Mouse (Mus musculus): Measurements from ENCODE around the gene Cygb. TPM values are rescaled to one million over a fixed set of nuclear protein-coding genes. Genes with fewer than 3 reads are reported as not detected.
"Not testable (repeated sequence)": the region's sequence is repeated elsewhere in the genome, so short reads cannot be mapped to it uniquely, and the experiment has no call there.

Cygb gene
- polyA plus RNA-seq, 2 experiments = 0.44 to 0.64 TPM

DNA sequence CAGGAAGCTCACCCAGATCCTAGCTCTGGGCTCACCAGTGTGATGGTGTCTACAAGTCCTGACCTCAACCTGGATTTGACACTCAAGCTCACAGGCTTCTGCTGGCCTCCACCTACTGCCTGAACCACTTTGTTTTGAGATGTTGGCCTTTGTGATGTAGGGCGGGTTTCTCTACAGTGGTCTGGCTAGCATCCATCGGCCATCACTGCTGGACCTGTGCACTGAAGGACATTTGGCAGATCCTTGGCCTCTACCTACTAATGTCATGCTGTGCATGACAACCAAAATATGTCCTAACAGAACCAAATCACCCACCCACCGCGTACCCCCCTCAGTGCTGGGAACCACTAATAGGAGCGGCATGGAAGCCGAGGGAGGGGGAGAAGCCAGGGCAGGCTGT is 25.0 kb upstream of the Cygb start:
- Histone ChIP-seq H3K9ac (replicated peaks) (no peak overlapping the region), H3K27ac (no peak overlapping the region), H3K4me1 (replicated peaks; ENCODE audit: control insufficient read depth in 2 of 2, insufficient read depth in 2 of 2, low read length in 1 of 2) (peaks cover 0 to 4% of the 10 kb centered on the region in 2 experiments; a peak in 2 of 4 replicates), H3K36me3 (replicated peaks; ENCODE audit: control insufficient read depth, insufficient read depth, low read depth) (peaks cover 33% of the 10 kb centered on the region), H3K9me3 (ENCODE audit: control insufficient read depth, low read length) (no peaks in the 10 kb centered on the region), H3K27me3 (ENCODE audit: control insufficient read depth, insufficient read depth, low read length) (no peaks in the 10 kb centered on the region), H3K4me3 (ENCODE audit: insufficient read depth in 1 of 2, low read depth in 2 of 2, low read length in 2 of 2) (no peak overlapping the region), H3K4me2 (ENCODE audit: low read depth) (no peak overlapping the region)
- ATAC-seq (ENCODE audit: insufficient read depth) (no peak), DNase-seq (ENCODE audit: low read depth in 3 of 3, low spot score in 3 of 3) (no peak)
- WGBS (ENCODE audit: insufficient replicate concordance) = 86% methylated on average over 6 of the region's 6 CpGs
- TF ChIP-seq EP300 (IDR thresholded peaks at IDR 0.05; ENCODE audit: low read depth) = no peak
- TF ChIP-seq CTCF (IDR thresholded peaks at IDR 0.05; ENCODE audit: low read depth) = no peak

DNA sequence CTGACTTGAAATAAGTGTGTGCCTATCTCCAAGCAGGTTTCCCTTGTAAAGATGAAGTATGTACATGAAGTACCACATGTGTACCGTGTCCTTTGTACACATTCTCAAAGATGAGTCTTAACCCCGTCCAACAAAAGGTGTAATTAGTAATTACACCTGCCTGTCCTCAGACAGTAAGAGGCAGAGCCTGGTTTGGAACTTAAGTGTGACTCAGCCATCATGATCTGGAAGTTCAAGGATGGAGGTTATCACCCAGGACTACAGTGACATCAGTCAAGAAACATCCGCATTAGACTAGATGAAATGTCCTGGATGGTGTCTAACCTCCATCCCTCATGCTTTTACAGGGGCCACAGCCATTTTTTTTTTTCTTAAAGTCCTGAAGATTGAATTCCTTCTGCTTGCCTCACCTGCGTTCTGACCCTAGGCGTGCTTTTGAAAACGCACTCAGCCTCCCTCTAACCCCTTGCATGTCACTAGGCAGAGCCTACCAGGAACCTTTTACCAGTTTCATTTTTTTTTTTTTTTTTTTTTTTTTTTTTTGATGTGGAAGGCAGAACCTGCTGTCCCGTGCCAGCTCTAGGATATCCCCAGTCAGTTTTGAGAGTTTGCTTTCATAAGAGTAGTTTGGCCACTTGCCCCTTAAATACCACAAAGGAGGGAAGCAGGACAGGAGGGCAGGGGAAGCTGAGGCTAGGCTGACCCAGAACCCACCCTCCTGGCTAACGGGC is 23.8 kb upstream of the Cygb start:
- no peak for DNase-seq (ENCODE audit: low read depth in 3 of 3, low spot score in 3 of 3)
- no peak overlapping the region for H3K9ac ChIP-seq (replicated peaks)
- H3K27ac ChIP-seq = no peak overlapping the region
- H3K9me3 ChIP-seq (ENCODE audit: control insufficient read depth, low read length) = no peaks in the 10 kb centered on the region
- H3K36me3 ChIP-seq (replicated peaks; ENCODE audit: control insufficient read depth, insufficient read depth, low read depth) = peaks cover 46% of the 10 kb centered on the region
- no peak overlapping the region for H3K4me2 ChIP-seq (ENCODE audit: low read depth)
- ATAC-seq (ENCODE audit: insufficient read depth) = no peak
- peaks cover 3 to 10% of the 10 kb centered on the region in 2 experiments for H3K4me1 ChIP-seq (replicated peaks; ENCODE audit: control insufficient read depth in 2 of 2, insufficient read depth in 2 of 2, low read length in 1 of 2)
- TF ChIP-seq CTCF (IDR thresholded peaks at IDR 0.05; ENCODE audit: low read depth) (no peak), EP300 (IDR thresholded peaks at IDR 0.05; ENCODE audit: low read depth) (no peak)
- H3K4me3 ChIP-seq (ENCODE audit: insufficient read depth in 1 of 2, low read depth in 2 of 2, low read length in 2 of 2) = no peak overlapping the region
- H3K27me3 ChIP-seq (ENCODE audit: control insufficient read depth, insufficient read depth, low read length) = no peaks in the 10 kb centered on the region
- WGBS (ENCODE audit: insufficient replicate concordance) = 70% methylated on average over 8 of the region's 8 CpGs

DNA sequence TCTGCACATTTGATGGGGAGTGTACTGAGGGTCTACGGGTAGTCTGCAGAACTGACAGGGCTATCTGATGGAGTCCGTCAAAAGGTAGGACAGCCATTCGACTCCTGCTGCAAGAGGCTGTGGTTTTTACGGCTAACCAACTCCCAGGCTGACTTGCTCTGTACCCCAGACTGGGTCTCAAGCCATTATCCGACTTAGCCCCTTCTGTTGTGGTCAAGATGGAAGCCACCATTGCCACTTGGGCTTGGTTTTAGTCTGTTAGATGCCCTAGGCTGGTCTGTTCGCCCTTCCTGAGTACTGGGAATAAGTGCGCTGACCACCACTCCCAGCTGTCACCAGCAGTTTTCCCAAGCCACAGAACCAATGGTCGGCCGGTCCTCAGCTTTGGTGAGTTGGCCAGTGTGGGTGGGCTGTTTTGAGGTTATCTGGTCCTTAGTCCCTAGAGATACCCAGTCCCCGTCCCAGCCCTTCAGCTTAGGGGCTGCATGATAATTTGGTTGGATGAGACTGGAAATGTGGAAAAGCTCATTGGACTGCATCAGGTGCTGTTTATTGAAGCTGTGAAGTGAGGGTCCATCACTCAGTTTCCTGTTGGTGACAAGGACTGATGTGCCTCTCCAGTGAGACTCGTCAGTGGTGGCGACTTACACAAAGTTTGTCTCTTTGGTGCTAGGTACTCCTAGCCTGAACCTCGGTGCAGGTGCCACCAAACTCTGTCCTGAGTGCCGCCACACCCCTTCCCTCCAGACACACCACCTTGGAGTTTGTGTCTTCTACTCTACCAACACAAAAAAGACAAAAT is 22.3 kb upstream of the Cygb start:
- Histone ChIP-seq H3K9me3 (ENCODE audit: control insufficient read depth, low read length) (no peaks in the 10 kb centered on the region), H3K4me2 (ENCODE audit: low read depth) (no peak overlapping the region), H3K4me3 (ENCODE audit: insufficient read depth in 1 of 2, low read depth in 2 of 2, low read length in 2 of 2) (no peak overlapping the region), H3K27me3 (ENCODE audit: control insufficient read depth, insufficient read depth, low read length) (no peaks in the 10 kb centered on the region), H3K4me1 (replicated peaks; ENCODE audit: control insufficient read depth in 2 of 2, insufficient read depth in 2 of 2, low read length in 1 of 2) (peaks cover 5 to 12% of the 10 kb centered on the region in 2 experiments), H3K36me3 (replicated peaks; ENCODE audit: control insufficient read depth, insufficient read depth, low read depth) (peaks cover 47% of the 10 kb centered on the region), H3K9ac (replicated peaks) (no peak overlapping the region), H3K27ac (no peak overlapping the region)
- ATAC-seq (ENCODE audit: insufficient read depth) (no peak), DNase-seq (ENCODE audit: low read depth in 3 of 3, low spot score in 3 of 3) (no peak)
- WGBS (ENCODE audit: insufficient replicate concordance) = 70% methylated on average over 14 of the region's 14 CpGs
- TF ChIP-seq EP300 (IDR thresholded peaks at IDR 0.05; ENCODE audit: low read depth) = no peak
- no peak for TF ChIP-seq CTCF (IDR thresholded peaks at IDR 0.05; ENCODE audit: low read depth)

DNA sequence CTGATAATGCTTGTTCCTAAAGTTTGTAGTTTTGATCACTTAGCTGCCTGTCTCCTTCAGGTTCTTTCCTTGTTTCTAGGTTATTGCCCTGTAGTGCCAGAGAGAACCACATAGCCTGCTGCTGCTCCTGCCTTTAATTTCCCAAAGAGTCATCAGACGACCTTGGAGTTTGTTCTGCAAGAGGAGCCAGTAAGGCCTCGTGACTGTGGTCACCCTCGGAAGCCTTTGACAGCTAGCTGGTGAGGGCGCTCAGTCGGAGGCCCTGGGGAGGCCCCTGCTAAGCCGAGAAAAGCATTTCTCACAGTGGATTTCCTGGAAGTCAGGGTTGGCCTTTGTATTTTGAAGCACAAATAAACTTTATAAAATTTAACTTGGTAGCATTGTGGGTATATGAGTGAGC is 21.3 kb upstream of the Cygb start:
- not testable (repeated sequence) for H3K9ac ChIP-seq (replicated peaks); H3K4me2 ChIP-seq (ENCODE audit: low read depth); H3K27ac ChIP-seq; H3K27me3 ChIP-seq (ENCODE audit: control insufficient read depth, insufficient read depth, low read length); DNase-seq (ENCODE audit: low read depth in 3 of 3, low spot score in 3 of 3); H3K4me3 ChIP-seq (ENCODE audit: insufficient read depth in 1 of 2, low read depth in 2 of 2, low read length in 2 of 2); ATAC-seq (ENCODE audit: insufficient read depth); H3K9me3 ChIP-seq (ENCODE audit: control insufficient read depth, low read length)
- peaks cover 11 to 16% of the 10 kb centered on the region in 2 experiments for H3K4me1 ChIP-seq (replicated peaks; ENCODE audit: control insufficient read depth in 2 of 2, insufficient read depth in 2 of 2, low read length in 1 of 2)
- peaks cover 47% of the 10 kb centered on the region for H3K36me3 ChIP-seq (replicated peaks; ENCODE audit: control insufficient read depth, insufficient read depth, low read depth)
- 61% methylated on average over 6 of the region's 6 CpGs for WGBS (ENCODE audit: insufficient replicate concordance)

DNA sequence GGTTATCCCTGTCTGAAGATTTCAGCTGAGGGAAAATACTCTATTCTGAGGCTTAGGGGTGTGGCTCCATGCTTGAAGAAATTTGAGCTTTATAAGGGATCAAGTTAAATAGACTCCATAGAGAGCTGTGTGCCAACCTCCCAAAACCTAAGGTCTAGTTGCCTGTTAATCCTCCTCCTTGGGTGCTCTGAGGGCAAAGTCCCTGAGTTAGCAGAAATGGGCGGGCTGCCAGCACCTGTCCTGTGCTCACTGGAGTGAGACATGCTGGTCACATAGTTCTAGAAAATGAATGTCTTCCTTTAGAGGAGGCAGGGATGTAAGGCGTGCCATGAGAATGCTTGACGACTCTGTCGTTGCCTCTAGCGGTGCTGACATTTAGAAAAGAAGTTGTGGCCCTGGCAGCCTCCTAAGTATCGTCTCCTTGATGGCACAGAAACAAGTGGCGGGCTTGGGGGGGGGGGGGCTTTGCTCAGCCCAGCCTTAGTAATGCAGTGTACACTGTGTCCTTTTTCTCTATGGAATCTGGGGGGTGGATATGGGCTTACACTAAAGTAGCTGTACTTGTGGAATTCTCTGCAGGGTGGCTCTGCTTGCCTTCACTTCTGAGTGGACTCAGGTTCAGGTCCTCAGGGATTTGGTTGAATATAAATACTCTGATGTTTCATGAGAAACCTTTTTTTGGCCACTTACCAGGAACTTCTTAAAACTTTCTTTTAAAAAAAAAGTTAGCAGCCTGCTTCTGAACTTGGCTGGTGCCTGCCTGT is 20.7 kb upstream of the Cygb start:
- Histone ChIP-seq H3K36me3 (replicated peaks; ENCODE audit: control insufficient read depth, insufficient read depth, low read depth) (peaks cover 47% of the 10 kb centered on the region), H3K9me3 (ENCODE audit: control insufficient read depth, low read length) (no peaks in the 10 kb centered on the region), H3K27me3 (ENCODE audit: control insufficient read depth, insufficient read depth, low read length) (no peaks in the 10 kb centered on the region), H3K27ac (no peak overlapping the region), H3K4me1 (replicated peaks; ENCODE audit: control insufficient read depth in 2 of 2, insufficient read depth in 2 of 2, low read length in 1 of 2) (peaks cover 11 to 17% of the 10 kb centered on the region in 2 experiments), H3K4me2 (ENCODE audit: low read depth) (no peak overlapping the region), H3K9ac (replicated peaks) (no peak overlapping the region), H3K4me3 (ENCODE audit: insufficient read depth in 1 of 2, low read depth in 2 of 2, low read length in 2 of 2) (no peak overlapping the region)
- DNase-seq (ENCODE audit: low read depth in 3 of 3, low spot score in 3 of 3) (no peak), ATAC-seq (ENCODE audit: insufficient read depth) (no peak)
- no peak for TF ChIP-seq CTCF (IDR thresholded peaks at IDR 0.05; ENCODE audit: low read depth)
- TF ChIP-seq EP300 (IDR thresholded peaks at IDR 0.05; ENCODE audit: low read depth) = no peak
- WGBS (ENCODE audit: insufficient replicate concordance) = 76% methylated on average over 7 of the region's 7 CpGs

All from liver, embryonic 14.5 days (tissue).